Mouse (Mus musculus) megakaryocyte, embryonic 14.5 days (primary cell): Measurements from ENCODE around the gene Slc25a39. TPM values are rescaled to one million over a fixed set of nuclear protein-coding genes. Genes with fewer than 3 reads are reported as not detected.
A peak's percentile ranks its signal among the peaks of the same experiment; 100 is the strongest.
"Not testable (repeated sequence)": the region's sequence is repeated elsewhere in the genome, so short reads cannot be mapped to it uniquely, and the experiment has no call there.

ENCODE experiments used
- H3K27me3 ChIP-seq: replicated peaks from 2 replicates; pipeline ENCODE3; 2012; ENCODE audit warnings: inconsistent platforms
- H3K36me3 ChIP-seq: replicated peaks from 2 replicates; pipeline ENCODE3; 2012; ENCODE audit warnings: low read length, inconsistent platforms, mixed read lengths
- H3K4me1 ChIP-seq: 2 replicates; pipeline ENCODE4 v1.6.1; 2012; ENCODE audit warnings: inconsistent platforms
- H3K4me3 ChIP-seq: replicated peaks from 2 replicates; pipeline ENCODE3; 2012; ENCODE audit warnings: moderate library complexity, mild to moderate bottlenecking, inconsistent platforms
- H3K9me3 ChIP-seq: 2 replicates; pipeline ENCODE4 v1.6.1; 2012; ENCODE audit warnings: inconsistent platforms
- FLI1 ChIP-seq: IDR thresholded peaks from 2 replicates; pipeline ENCODE4 v1.6.1; 2012; ENCODE audit warnings: low read length, inconsistent platforms, mixed read lengths
- GATA1 ChIP-seq: IDR thresholded peaks from 3 replicates; pipeline ENCODE4 v1.6.1; 2012; ENCODE audit warnings: mixed read lengths, low read length, inconsistent platforms, borderline replicate concordance
- polyA plus RNA-seq: library from polyadenylated mRNA; stranded (reverse); fragments of >175 nt; gene quantifications from 2 replicates; pipeline ENCODE4 v1.2.3, GENCODE M21; 2012; ENCODE audit warnings: low replicate concordance; ENCODE audit not compliant: insufficient read depth

Slc25a39 gene
- polyA plus RNA-seq, 1 experiment, result 164 TPM

- TF ChIP-seq FLI1 (no peak), GATA1 (no peak)
- peaks cover 87% of the 10 kb centered on the region for H3K27me3 ChIP-seq
- H3K9me3 ChIP-seq, result 0 out of 2 replicates have a peak, but pooled peaks cover 5% of the 10 kb centered on the region
- peaks cover 33% of the 10 kb centered on the region for H3K4me1 ChIP-seq
- H3K4me3 ChIP-seq, result no peak overlapping the region
- peaks cover 11% of the 10 kb centered on the region for H3K36me3 ChIP-seq
Observed at GRCm38 (mm10) chr11:102398007-102398825, 9.5 kb downstream of the Slc25a39 start.

GRCm38 (mm10) chr11:102396671-102397141, 11.0 kb downstream of the Slc25a39 start:
- no peaks in the 10 kb centered on the region for H3K36me3 ChIP-seq
- TF ChIP-seq GATA1, result no peak
- H3K27me3 ChIP-seq, result peaks cover 95% of the 10 kb centered on the region
- 0 out of 2 replicates have a peak, but pooled peaks cover 5% of the 10 kb centered on the region for H3K9me3 ChIP-seq
- H3K4me3 ChIP-seq, result no peak overlapping the region
- H3K4me1 ChIP-seq, result peaks cover 32% of the 10 kb centered on the region

- no peaks in the 10 kb centered on the region for H3K36me3 ChIP-seq
- peaks cover 32% of the 10 kb centered on the region for H3K4me1 ChIP-seq
- TF ChIP-seq FLI1, result no peak
- H3K9me3 ChIP-seq, result 0 out of 2 replicates have a peak, but pooled peaks cover 5% of the 10 kb centered on the region
- peaks cover 95% of the 10 kb centered on the region for H3K27me3 ChIP-seq
- H3K4me3 ChIP-seq, result no peak overlapping the region
Observed at GRCm38 (mm10) chr11:102396263-102396662, 11.5 kb downstream of the Slc25a39 start.

- H3K4me1 ChIP-seq, result peaks cover 32% of the 10 kb centered on the region
- H3K27me3 ChIP-seq, result peaks cover 94% of the 10 kb centered on the region
- TF ChIP-seq FLI1, result no peak
- TF ChIP-seq GATA1, result no peak
- no peak overlapping the region for H3K4me3 ChIP-seq
- no peaks in the 10 kb centered on the region for H3K36me3 ChIP-seq
- H3K9me3 ChIP-seq, result 0 out of 2 replicates have a peak, but pooled peaks cover 5% of the 10 kb centered on the region
Observed at GRCm38 (mm10) chr11:102395250-102395649, 12.5 kb downstream of the Slc25a39 start.

- no peak overlapping the region for H3K4me3 ChIP-seq
- TF ChIP-seq GATA1 (no peak), FLI1 (no peak)
- 0 out of 2 replicates have a peak, but pooled peaks cover 2% of the 10 kb centered on the region for H3K9me3 ChIP-seq
- no peaks in the 10 kb centered on the region for H3K36me3 ChIP-seq
- H3K4me1 ChIP-seq, result peaks cover 27% of the 10 kb centered on the region
- peaks cover 87% of the 10 kb centered on the region for H3K27me3 ChIP-seq
Observed at GRCm38 (mm10) chr11:102394421-102395124, 13.2 kb downstream of the Slc25a39 start.

GRCm38 (mm10) chr11:102393719-102394420, 13.9 kb downstream of the Slc25a39 start:
- Histone ChIP-seq H3K27me3 (peaks cover 80% of the 10 kb centered on the region), H3K36me3 (no peaks in the 10 kb centered on the region), H3K4me1 (peaks cover 23% of the 10 kb centered on the region), H3K4me3 (peak overlapping the region; percentile 89), H3K9me3 (0 out of 2 replicates have a peak, but pooled peaks cover 2% of the 10 kb centered on the region)
- TF ChIP-seq GATA1, result no peak
- no peak for TF ChIP-seq FLI1

DNA sequence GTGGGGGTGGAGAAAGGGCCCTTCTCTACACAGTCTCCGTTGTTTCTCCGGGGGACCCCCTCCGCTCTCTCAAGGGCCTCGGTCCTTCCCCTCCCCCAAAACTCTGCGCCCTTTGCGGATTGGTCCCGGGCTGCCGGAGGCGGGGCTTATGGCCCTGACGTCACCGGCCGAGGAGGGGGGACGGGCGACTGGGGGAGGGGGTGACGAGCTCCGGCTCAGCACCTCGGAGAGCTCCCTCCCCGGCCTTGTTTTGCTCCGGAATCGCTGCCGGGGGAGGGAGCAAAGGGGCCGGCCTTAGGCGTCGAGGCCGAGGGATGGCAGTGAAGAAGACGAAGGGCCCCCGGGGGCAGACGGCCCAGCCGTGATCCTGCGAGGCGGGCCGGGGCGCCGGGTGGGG, 14.5 kb downstream of the Slc25a39 start, which contains the start of gene Rundc3a:
TSS of gene Rundc3a (plus strand) at position 166 of the 397 bp plus-strand sequence.
- TF ChIP-seq GATA1 (no peak), FLI1 (no peak)
- no peaks in the 10 kb centered on the region for H3K36me3 ChIP-seq
- no peaks in the 10 kb centered on the region for H3K9me3 ChIP-seq
- H3K4me1 ChIP-seq, result peaks cover 23% of the 10 kb centered on the region
- H3K4me3 ChIP-seq, result peak within 1 kb of the TSS; percentile 89
- peaks cover 74% of the 10 kb centered on the region for H3K27me3 ChIP-seq

- H3K36me3 ChIP-seq, result no peaks in the 10 kb centered on the region
- H3K9me3 ChIP-seq, result no peaks in the 10 kb centered on the region
- peaks cover 23% of the 10 kb centered on the region for H3K4me1 ChIP-seq
- peaks cover 68% of the 10 kb centered on the region for H3K27me3 ChIP-seq
- H3K4me3 ChIP-seq, result peak overlapping the region; percentile 89
- no peak for TF ChIP-seq FLI1
Observed at GRCm38 (mm10) chr11:102392441-102393237, 15.1 kb downstream of the Slc25a39 start.

GRCm38 (mm10) chr11:102389436-102389835, 18.3 kb downstream of the Slc25a39 start:
- H3K9me3 ChIP-seq, H3K4me3 ChIP-seq, H3K36me3 ChIP-seq: not testable (repeated sequence)
- Histone ChIP-seq H3K4me1 (peaks cover 28% of the 10 kb centered on the region), H3K27me3 (peaks cover 53% of the 10 kb centered on the region)
